Mouse (Mus musculus): ENCODE data around the gene Zfp652. TPM values are rescaled to one million over a fixed set of nuclear protein-coding genes. Genes with fewer than 3 reads are reported as not detected.
"Not testable (repeated sequence)": the region's sequence is repeated elsewhere in the genome, so short reads cannot be mapped to it uniquely, and the experiment has no call there.

Zfp652 gene
- total and polyA plus RNA-seq, 2 experiments from 2014 or later, result 12.6 to 25.3 TPM

DNA sequence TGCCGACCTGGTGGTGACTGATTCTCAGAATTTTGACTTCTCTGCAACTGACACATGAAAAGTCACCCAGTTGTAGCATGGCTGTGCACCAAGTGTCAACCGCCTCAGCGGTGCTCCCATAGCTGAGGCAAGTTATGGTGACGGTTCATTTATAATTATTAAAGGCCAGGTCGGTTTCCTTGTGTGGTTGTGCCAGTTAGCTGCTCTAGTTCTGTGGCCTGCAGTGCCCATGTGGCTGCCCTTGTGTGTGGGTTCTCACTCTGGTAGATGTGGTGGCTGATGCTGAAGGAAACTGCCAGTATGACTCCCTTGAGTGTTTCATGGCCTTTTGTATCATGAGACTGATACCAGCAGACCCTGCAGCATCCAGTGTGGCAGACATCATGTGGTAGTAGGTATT, 35.9 kb downstream of the Zfp652 start:
- DNase-seq (ENCODE audit: low spot score) (no peak), ATAC-seq (ENCODE audit: low FRiP score) (no peak)
- H3K9ac ChIP-seq (replicated peaks; ENCODE audit: low read length, poor library complexity, severe bottlenecking), result no peak overlapping the region
- H3K4me3 ChIP-seq (ENCODE audit: low read depth, low read length), result no peak overlapping the region
- no peak for TF ChIP-seq CTCF (IDR thresholded peaks at IDR 0.05)
- H3K4me2 ChIP-seq (ENCODE audit: low read depth, low read length, poor library complexity, severe bottlenecking), result no peak overlapping the region
- no peaks in the 10 kb centered on the region for H3K9me3 ChIP-seq (ENCODE audit: low read length)
- H3K27me3 ChIP-seq (ENCODE audit: insufficient read depth, low read length), result no peaks in the 10 kb centered on the region
- no peaks in the 10 kb centered on the region for H3K4me1 ChIP-seq (ENCODE audit: insufficient read depth, low read length)
- WGBS, result 88% methylated on average over 5 of the region's 5 CpGs
- no peak overlapping the region for H3K27ac ChIP-seq (ENCODE audit: low read depth, low read length)
- peaks cover 18% of the 10 kb centered on the region for H3K36me3 ChIP-seq (ENCODE audit: insufficient read depth, low read length)

DNA sequence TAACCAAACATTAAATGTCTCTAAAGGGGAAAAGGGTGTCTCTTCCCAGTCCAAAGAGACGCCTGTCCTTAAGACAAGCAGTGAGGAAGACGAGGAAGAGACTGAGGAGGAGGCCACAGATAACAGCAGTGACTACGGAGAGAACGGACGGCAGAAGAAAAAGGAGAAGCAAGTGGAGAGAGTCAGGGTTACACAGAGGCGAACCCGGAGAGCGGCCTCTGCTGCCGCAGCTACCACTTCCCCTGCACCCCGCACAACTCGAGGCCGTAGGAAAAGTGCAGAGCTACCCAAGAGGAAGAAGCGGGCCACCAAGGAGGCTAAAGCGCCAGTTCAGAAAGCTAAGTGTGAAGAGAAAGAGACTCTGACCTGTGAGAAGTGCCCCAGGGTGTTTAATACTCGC, 37.1 kb downstream of the Zfp652 start:
- Histone ChIP-seq H3K27me3 (ENCODE audit: insufficient read depth, low read length) (no peaks in the 10 kb centered on the region), H3K27ac (ENCODE audit: low read depth, low read length) (no peak overlapping the region), H3K9ac (replicated peaks; ENCODE audit: low read length, poor library complexity, severe bottlenecking) (no peak overlapping the region), H3K9me3 (ENCODE audit: low read length) (no peaks in the 10 kb centered on the region), H3K36me3 (ENCODE audit: insufficient read depth, low read length) (peaks cover 24% of the 10 kb centered on the region), H3K4me3 (ENCODE audit: low read depth, low read length) (no peak overlapping the region), H3K4me2 (ENCODE audit: low read depth, low read length, poor library complexity, severe bottlenecking) (no peak overlapping the region), H3K4me1 (ENCODE audit: insufficient read depth, low read length) (no peaks in the 10 kb centered on the region)
- DNase-seq (ENCODE audit: low spot score), result no peak
- WGBS, result 83% methylated on average over 15 of the region's 15 CpGs
- TF ChIP-seq CTCF (IDR thresholded peaks at IDR 0.05), result no peak
- no peak for ATAC-seq (ENCODE audit: low FRiP score)

DNA sequence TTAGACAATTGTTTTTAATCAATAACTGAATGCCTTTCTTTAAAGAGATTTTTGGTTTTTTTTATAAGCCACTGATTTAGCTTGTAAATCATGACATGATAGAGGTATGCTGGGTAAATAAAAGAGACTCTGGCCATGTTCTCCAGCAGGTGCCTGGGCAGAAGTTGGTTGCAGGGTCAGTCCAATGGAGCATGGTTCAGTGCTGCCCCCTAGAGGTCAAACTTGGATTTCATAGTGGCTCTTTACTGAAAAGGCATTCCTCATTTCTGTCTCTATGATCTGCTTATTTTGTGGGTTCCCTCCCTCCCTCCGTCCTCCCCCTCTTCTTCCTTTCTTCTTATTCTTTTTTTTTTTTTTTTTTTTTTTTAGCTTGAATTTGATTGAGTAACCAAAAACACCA, 38.5 kb downstream of the Zfp652 start:
- peak; percentile 92 for TF ChIP-seq CTCF (IDR thresholded peaks at IDR 0.05)
- Histone ChIP-seq H3K9me3 (ENCODE audit: low read length) (no peaks in the 10 kb centered on the region), H3K36me3 (ENCODE audit: insufficient read depth, low read length) (peaks cover 29% of the 10 kb centered on the region), H3K9ac (replicated peaks; ENCODE audit: low read length, poor library complexity, severe bottlenecking) (no peak overlapping the region), H3K4me3 (ENCODE audit: low read depth, low read length) (no peak overlapping the region), H3K4me1 (ENCODE audit: insufficient read depth, low read length) (no peaks in the 10 kb centered on the region), H3K4me2 (ENCODE audit: low read depth, low read length, poor library complexity, severe bottlenecking) (no peak overlapping the region), H3K27me3 (ENCODE audit: insufficient read depth, low read length) (no peaks in the 10 kb centered on the region), H3K27ac (ENCODE audit: low read depth, low read length) (no peak overlapping the region)
- no peak for ATAC-seq (ENCODE audit: low FRiP score)
- DNase-seq (ENCODE audit: low spot score), result peak; percentile 79
- WGBS, result 20% methylated on average over 1 of the region's 1 CpGs

DNA sequence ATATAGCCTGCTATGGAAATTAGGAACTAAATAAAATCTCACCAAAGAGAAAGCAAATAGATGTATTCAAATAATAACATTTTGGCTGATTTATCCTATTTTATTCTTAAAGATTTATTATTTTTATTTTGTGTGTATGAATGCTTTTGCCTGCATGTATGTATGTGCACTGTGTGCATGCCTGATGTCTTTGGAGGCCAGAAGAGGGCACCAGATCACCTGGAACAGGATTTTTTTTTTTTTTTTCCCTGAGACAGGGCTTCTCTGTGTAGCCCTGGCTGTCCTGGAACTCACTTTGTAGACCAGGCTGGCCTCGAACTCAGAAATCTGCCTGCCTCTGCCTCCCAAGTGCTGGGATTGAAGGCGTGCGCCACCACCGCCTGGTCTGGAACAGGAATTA, 42.7 kb downstream of the Zfp652 start:
- H3K36me3 ChIP-seq (ENCODE audit: insufficient read depth, low read length), result peaks cover 32% of the 10 kb centered on the region
- not testable (repeated sequence) for ATAC-seq (ENCODE audit: low FRiP score); H3K4me2 ChIP-seq (ENCODE audit: low read depth, low read length, poor library complexity, severe bottlenecking); H3K9ac ChIP-seq (replicated peaks; ENCODE audit: low read length, poor library complexity, severe bottlenecking); H3K4me1 ChIP-seq (ENCODE audit: insufficient read depth, low read length); H3K27ac ChIP-seq (ENCODE audit: low read depth, low read length); DNase-seq (ENCODE audit: low spot score); H3K9me3 ChIP-seq (ENCODE audit: low read length); H3K27me3 ChIP-seq (ENCODE audit: insufficient read depth, low read length); H3K4me3 ChIP-seq (ENCODE audit: low read depth, low read length)
- 91% methylated on average over 4 of the region's 4 CpGs for WGBS

DNA sequence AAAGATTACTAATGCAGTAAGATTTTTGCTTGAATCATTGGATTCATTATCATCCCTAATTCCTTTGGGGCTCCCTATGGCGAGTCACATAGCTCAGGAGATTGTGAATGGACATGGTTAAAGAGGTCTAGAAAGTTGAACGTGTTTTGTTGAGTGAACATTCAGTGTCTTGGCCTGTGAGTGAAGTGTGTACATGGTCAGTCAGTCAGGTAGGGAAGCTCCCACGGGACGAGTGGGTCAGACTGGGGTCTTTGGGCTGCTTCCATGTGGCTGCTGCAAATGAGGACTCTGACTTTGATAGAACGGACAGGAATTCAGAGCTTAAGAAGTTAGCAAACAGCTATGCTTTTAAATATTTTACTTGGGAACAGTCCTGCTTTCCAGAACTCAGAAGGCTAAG, 48.0 kb downstream of the Zfp652 start:
- no peaks in the 10 kb centered on the region for H3K27me3 ChIP-seq (ENCODE audit: insufficient read depth, low read length)
- DNase-seq (ENCODE audit: low spot score) (no peak), ATAC-seq (ENCODE audit: low FRiP score) (no peak)
- H3K4me1 ChIP-seq (ENCODE audit: insufficient read depth, low read length), result no peaks in the 10 kb centered on the region
- no peak overlapping the region for H3K9ac ChIP-seq (replicated peaks; ENCODE audit: low read length, poor library complexity, severe bottlenecking)
- H3K36me3 ChIP-seq (ENCODE audit: insufficient read depth, low read length), result peaks cover 29% of the 10 kb centered on the region
- no peak for TF ChIP-seq CTCF (IDR thresholded peaks at IDR 0.05)
- H3K27ac ChIP-seq (ENCODE audit: low read depth, low read length), result no peak overlapping the region
- no peaks in the 10 kb centered on the region for H3K9me3 ChIP-seq (ENCODE audit: low read length)
- 90% methylated on average over 5 of the region's 5 CpGs for WGBS
- no peak overlapping the region for H3K4me2 ChIP-seq (ENCODE audit: low read depth, low read length, poor library complexity, severe bottlenecking)
- H3K4me3 ChIP-seq (ENCODE audit: low read depth, low read length), result no peak overlapping the region

DNA sequence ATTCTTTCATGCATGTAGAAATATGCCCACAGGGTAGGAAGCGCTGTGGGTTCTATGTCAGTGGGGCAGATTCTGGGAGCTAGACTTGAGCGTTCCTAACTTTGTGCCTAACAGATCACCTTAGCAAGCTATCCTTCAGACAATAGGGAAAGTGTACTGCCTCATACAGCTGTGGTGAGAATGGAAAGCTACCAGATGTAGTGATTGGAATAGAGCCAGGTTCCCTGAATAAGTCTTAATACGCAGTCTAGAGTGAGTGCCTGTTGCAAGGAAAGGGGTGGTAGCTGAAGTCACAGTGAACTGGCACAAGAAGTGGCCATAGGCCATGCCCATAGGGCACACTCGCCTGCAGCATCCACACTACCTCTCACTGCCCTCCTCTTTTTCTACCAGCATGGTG, 50.5 kb downstream of the Zfp652 start:
- H3K4me2 ChIP-seq (ENCODE audit: low read depth, low read length, poor library complexity, severe bottlenecking), result no peak overlapping the region
- TF ChIP-seq CTCF (IDR thresholded peaks at IDR 0.05), result no peak
- no peak for DNase-seq (ENCODE audit: low spot score)
- H3K27ac ChIP-seq (ENCODE audit: low read depth, low read length), result no peak overlapping the region
- 92% methylated on average over 4 of the region's 4 CpGs for WGBS
- no peak overlapping the region for H3K9ac ChIP-seq (replicated peaks; ENCODE audit: low read length, poor library complexity, severe bottlenecking)
- no peak overlapping the region for H3K4me3 ChIP-seq (ENCODE audit: low read depth, low read length)
- no peaks in the 10 kb centered on the region for H3K4me1 ChIP-seq (ENCODE audit: insufficient read depth, low read length)
- H3K9me3 ChIP-seq (ENCODE audit: low read length), result no peaks in the 10 kb centered on the region
- no peak for ATAC-seq (ENCODE audit: low FRiP score)
- H3K27me3 ChIP-seq (ENCODE audit: insufficient read depth, low read length), result no peaks in the 10 kb centered on the region
- H3K36me3 ChIP-seq (ENCODE audit: insufficient read depth, low read length), result peaks cover 20% of the 10 kb centered on the region

All from midbrain, postnatal 0 days (tissue).